Mouse (Mus musculus) monocyte, adult 2 months (primary cell): ENCODE measurements around the gene Nmrk2.

Experiments
- DNase-seq, 2 experiments: peaks; one replicate each; pipeline ENCODE4 v3.0.0; 2022; ENCODE audit warnings: low spot score in 2 of 2, low read depth in 1 of 2

Nmrk2 gene

GRCm38 (mm10) chr10:81216810-81217209 lies 15.0 kb upstream of the Nmrk2 start:
- DNase-seq, result no peak

GRCm38 (mm10) chr10:81216260-81216659 lies 14.4 kb upstream of the Nmrk2 start:
- DNase-seq, result no peak

DNA sequence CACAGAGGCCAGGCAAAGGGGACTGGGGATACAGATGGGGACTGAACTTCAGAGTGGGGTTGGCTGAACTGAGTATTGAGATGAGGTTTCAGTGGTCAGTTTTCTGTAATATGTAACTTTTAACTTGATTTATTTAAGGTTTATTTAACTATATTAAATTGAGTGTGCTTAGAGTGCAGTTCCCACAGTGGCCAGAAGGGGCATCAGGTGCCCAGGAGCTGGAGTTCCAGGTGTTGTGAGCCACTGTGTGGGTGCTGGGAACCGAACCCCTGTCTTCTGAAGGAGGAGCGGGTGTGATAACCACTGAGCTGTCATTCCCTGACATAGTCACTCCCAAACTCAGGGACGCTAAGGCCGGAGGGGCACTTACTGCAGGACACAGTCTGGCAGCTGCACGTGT lies 8.3 kb upstream of the Nmrk2 start:
- no peak for DNase-seq

DNA sequence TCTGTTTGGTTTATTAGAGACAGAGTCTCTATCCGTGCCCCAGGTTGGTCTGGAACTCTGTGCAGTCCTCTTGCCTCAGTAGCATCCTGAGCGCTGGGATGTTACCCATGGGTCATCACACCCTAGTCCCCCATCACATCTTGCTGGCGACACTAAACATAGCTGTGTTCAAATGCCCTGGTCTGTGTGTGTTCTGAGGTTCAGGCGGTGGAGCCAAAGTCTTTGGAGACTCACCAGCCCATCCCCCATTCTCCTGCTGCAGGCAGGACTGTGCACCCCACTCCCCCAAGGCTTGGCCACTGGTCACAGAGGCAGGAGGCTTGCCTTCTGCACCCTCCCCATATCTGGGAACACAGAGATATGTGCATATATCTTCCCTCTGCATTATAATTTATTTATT lies 2.3 kb upstream of the Nmrk2 start:
- DNase-seq, result no peak

DNA sequence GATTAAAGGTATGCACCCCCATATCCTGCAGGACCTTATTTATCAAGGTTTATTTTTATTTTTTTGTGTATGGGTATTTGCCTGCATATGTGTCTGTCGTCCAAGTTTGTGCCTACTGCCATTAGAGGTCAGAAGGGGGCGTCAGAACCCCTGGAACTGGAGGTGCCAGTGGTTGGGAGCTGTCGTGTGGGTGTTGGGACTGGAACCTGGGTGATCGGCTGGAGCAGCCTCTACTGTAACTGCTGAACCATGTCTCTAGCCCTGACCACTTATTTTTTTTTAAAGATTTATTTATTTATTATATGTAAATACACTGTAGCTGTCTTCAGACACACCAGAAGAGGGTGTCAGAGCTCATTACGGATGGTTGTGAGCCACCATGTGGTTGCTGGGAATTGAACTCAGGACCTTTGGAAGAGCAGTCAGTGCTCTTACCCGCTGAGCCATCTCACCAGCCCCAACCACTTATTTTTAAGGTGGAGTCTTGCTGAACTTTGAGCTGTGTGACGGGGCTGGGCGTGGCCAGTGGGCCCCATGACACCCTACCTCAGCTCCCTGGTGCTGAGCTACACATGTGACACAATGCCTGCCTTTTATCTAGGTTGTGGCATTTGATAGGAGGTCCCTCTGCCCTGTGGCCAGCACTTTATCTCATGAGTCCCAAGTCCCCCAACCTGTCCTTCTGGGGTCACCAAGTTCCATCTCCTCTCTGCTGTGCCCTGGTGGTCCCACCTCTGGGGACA lies 1.3 kb upstream of the Nmrk2 start:
- DNase-seq, result no peak

DNA sequence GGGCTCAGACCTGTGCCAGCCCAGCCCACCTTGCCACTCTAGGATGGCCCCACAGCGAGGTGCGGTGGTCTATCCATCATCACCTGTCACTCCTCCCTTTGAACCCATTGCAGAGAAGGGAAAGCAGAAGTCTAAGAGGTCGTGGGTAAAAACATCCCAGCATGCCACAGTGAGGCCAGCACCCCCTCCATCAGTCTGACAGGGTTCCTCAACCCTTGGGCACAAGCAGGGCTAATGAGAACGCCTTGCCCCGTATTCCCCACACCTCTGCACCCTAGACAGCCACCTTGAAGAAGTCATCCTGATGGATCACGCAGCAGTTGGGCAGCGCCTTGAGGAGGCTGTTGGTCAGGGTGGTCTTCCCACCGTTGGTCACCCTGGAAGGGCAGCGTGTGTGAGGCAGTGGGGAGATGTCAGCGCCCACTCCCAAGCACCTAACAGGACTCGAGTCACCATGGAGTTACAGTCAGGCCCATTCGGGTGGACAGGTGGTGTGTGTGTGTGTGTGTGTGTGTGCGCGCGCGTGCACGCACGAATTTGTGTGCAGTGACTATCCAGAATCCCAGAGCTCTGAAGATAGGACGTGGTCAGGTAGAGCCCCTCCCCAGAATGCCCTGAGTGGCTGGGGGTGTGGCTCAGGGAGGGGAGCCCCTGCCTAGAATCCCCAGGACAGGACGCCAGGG lies 1.1 kb downstream of the Nmrk2 start:
- no peak for DNase-seq

DNA sequence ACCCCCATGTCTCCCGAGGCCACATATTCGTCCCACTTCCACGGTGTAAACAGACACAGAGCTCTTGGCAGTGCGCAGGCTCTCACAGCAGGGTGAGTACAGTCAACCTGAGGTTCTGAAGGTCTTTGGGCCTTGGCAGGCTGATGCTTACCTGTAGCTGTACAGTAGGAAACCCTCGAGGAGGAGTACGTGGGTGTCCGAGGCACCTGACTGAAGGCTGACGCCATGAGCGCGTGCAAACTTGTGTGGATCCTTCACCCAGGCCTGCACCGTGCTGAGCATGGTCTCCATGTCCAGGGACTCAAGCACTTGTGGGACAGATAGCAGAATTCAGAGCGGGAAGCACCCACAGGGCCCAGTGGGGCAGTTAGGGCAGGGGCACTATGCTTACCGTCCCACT lies 1.7 kb downstream of the Nmrk2 start:
- DNase-seq, result no peak

GRCm38 (mm10) chr10:81198990-81199389 lies 2.9 kb downstream of the Nmrk2 start:
- no peak for DNase-seq

GRCm38 (mm10) chr10:81198230-81198629 lies 3.6 kb downstream of the Nmrk2 start:
- DNase-seq, result peak in 1 of 2 experiments; percentile 51

GRCm38 (mm10) chr10:81197305-81197704 lies 4.5 kb downstream of the Nmrk2 start:
- DNase-seq, result no peak

GRCm38 (mm10) chr10:81196470-81197065 lies 5.3 kb downstream of the Nmrk2 start:
- no peak for DNase-seq

- DNase-seq, result no peak
Measured at GRCm38 (mm10) chr10:81195300-81195699, 6.6 kb downstream of the Nmrk2 start.

DNA sequence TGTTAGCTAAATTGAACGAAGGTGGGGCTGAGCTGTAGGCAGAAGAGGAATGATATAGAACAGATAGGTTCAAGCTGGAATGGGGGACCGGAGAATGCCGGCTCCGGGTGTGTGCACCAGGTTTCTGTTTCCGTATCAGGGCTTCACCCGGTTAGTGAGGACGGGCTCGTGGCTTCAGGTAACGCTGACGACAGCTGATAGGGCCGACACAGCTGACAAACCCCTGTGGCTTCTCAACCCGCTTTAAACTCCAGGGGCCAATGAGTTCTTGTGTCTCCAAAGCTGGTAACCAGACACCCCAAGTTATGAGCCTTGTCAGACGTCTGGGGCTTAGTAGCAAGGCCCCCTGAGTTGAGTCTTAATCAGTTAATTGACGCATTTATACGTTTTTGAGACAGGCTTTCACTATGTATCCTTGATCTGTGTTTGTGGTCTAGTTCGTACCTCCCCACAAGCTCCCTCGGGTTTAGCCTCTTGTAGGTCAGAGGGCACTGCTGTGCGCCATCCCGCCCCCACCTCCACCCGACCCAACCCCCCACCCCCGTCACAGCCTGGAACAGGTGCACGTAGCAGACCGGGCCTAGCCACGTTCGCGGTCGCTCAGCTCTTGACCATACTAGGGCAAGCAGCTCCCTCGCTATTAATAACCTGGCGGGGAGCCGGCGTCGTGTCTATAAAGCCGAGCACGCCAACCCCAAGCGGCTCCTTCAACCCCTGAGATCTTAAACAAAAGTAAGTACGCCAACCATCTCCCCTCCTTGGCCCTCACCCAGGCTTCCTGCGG lies 7.7 kb downstream of the Nmrk2 start:
- no peak for DNase-seq

DNA sequence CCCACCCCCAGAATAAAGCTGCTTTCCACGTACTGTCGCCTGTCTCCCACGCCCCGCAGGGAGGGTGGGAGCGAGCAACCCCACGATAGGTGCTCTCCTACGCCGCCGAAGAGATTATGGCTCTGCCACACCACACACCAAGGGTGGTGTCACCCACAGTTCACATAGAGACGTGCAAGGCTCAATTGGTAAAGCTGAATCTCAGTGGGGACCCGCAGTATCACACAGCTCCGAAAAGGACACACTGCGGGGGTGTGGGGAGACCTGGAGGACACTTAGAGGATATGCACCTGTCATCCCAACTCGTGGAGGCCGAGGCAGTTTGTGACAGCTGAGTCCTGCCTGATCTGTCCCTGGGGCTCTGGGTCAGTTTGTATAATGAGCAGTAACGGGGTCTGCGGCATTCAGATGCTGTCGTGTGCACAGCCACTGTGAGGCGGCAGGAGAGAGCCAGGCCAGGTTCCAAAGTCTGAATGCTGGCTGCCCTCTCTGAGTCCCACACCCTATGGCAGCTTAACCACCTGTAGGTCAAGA lies 8.8 kb downstream of the Nmrk2 start:
- no peak for DNase-seq

DNA sequence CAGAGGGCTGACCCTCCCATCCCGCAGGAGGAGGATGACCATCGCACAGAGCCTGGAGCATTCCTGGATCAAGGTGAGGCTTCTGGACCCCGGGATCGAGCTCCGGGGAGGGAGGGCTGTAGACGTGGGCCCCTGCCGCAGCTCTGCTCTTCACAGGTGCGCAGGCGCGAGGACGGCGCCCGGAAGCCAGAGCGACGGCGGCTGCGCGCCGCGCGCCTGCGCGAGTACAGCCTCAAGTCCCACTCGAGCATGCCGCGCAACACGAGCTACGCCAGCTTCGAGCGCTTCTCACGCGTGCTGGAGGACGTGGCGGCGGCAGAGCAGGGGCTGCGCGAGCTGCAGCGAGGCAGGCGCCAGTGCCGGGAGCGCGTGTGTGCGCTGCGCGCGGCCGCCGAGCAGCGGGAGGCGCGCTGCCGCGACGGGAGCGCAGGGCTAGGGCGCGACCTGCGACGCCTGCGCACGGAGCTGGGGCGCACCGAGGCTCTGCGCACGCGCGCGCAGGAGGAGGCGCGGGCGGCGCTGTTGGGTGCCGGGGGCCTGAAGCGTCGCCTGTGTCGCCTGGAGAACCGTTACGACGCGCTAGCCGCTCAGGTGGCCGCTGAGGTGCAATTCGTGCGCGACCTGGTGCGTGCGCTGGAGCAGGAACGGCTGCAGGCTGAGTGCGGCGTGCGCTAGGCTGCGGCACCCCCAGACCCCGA lies 9.4 kb downstream of the Nmrk2 start:
- DNase-seq, result peak in 1 of 2 experiments; percentile 66

GRCm38 (mm10) chr10:81191342-81191982 lies 10.4 kb downstream of the Nmrk2 start:
- no peak for DNase-seq

- DNase-seq, result no peak
Measured at GRCm38 (mm10) chr10:81190912-81191321, 10.9 kb downstream of the Nmrk2 start.

- no peak for DNase-seq
Measured at GRCm38 (mm10) chr10:81190236-81190911, 11.5 kb downstream of the Nmrk2 start.

- DNase-seq, result no peak
Measured at GRCm38 (mm10) chr10:81189821-81190220, 12.0 kb downstream of the Nmrk2 start.

DNA sequence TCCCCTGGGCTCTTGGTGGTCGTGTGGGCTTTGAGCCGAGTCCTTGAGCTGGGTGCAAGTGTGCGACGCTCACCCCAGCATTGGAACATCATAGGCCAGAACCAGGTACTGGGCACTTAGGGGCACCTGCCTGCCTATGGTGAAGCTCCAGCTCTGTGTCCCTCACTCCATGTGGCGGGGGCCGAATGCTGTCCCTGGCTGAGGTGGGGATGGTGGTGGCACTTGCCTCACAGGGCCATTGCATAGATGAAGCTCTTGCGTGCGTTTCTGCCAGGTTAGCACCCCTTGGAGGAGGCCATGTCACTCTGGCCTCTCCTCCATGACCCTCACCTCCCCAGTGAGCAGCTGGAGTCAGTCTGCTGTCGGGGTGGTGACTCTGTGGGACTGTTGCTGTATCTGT lies 14.7 kb downstream of the Nmrk2 start:
- DNase-seq, result no peak
